Mouse (Mus musculus) brain, embryonic 14.5 days (tissue): ENCODE results near the gene 2510009E07Rik.

Experiments
- CTCF ChIP-seq: fragments of 200-500 bp; IDR thresholded peaks from 2 replicates; pipeline ENCODE4 v1.5.1; 2012; ENCODE audit warnings: inconsistent platforms, mild to moderate bottlenecking, moderate library complexity, borderline replicate concordance; ENCODE audit not compliant: insufficient read depth, insufficient read length; ENCODE audit errors: extremely low read depth
- POLR2A ChIP-seq: fragments of 200-500 bp; IDR thresholded peaks from 2 replicates; pipeline ENCODE4 v1.6.1; 2012; ENCODE audit warnings: mild to moderate bottlenecking, inconsistent platforms, borderline replicate concordance; ENCODE audit not compliant: poor library complexity, insufficient read depth, insufficient read length, severe bottlenecking; ENCODE audit errors: extremely low read depth

DNA sequence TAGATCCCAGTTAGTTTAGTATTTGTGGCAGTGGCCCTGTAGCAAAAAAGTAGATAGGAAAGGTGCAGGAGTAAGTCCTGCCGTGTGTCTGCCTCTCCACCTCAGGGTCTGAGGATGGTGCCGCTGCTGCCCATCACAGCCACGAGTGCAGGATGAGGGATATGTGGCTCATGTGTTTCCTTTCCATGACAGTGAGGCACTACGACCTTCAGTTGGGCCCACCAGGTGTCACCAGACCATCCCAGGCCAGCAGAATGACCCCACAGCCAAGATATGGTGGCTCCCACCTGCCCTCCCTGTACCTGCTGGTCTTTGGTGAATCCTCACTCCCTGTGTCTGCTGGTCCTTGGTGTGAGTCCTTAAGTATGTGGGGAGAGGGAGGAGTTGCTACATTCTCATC is 43.3 kb downstream of the 2510009E07Rik start:
- no peak for TF ChIP-seq POLR2A
- TF ChIP-seq CTCF = no peak
